Mouse (Mus musculus): ENCODE results near the gene Abcb8. TPM values are rescaled to one million over a fixed set of nuclear protein-coding genes. Genes with fewer than 3 reads are reported as not detected.

The Abcb8 gene
- total RNA-seq, 2 experiments from 2014 or later: 3.3 to 13.9 TPM

GRCm38 (mm10) chr5:24365528-24365927 lies 27.9 kb upstream of the Abcb8 start:
- no peak for ATAC-seq (ENCODE audit: poor library complexity, severe bottlenecking)

GRCm38 (mm10) chr5:24366426-24366825 lies 27.0 kb upstream of the Abcb8 start:
- ATAC-seq (ENCODE audit: poor library complexity, severe bottlenecking): no peak

GRCm38 (mm10) chr5:24369767-24370166 lies 23.7 kb upstream of the Abcb8 start:
- no peak for ATAC-seq (ENCODE audit: poor library complexity, severe bottlenecking)

GRCm38 (mm10) chr5:24373807-24374206 lies 19.7 kb upstream of the Abcb8 start:
- ATAC-seq (ENCODE audit: poor library complexity, severe bottlenecking): no peak

GRCm38 (mm10) chr5:24374216-24374615 lies 19.2 kb upstream of the Abcb8 start:
- ATAC-seq (ENCODE audit: poor library complexity, severe bottlenecking): no peak

GRCm38 (mm10) chr5:24374666-24375328 lies 18.7 kb upstream of the Abcb8 start:
- ATAC-seq (ENCODE audit: poor library complexity, severe bottlenecking): no peak

- no peak for ATAC-seq (ENCODE audit: poor library complexity, severe bottlenecking)
These were observed 14.8 kb upstream of the Abcb8 start for GRCm38 (mm10) chr5:24378700-24379099.

GRCm38 (mm10) chr5:24379501-24379900 lies 14.0 kb upstream of the Abcb8 start:
- no peak for ATAC-seq (ENCODE audit: poor library complexity, severe bottlenecking)

GRCm38 (mm10) chr5:24380499-24380898 lies 13.0 kb upstream of the Abcb8 start:
- no peak for ATAC-seq (ENCODE audit: poor library complexity, severe bottlenecking)

GRCm38 (mm10) chr5:24381486-24381885 lies 12.0 kb upstream of the Abcb8 start:
- ATAC-seq (ENCODE audit: poor library complexity, severe bottlenecking): no peak

GRCm38 (mm10) chr5:24381988-24382387 lies 11.5 kb upstream of the Abcb8 start:
- ATAC-seq (ENCODE audit: poor library complexity, severe bottlenecking): no peak

- ATAC-seq (ENCODE audit: poor library complexity, severe bottlenecking): peak; percentile 77
These were observed 10.2 kb upstream of the Abcb8 start for GRCm38 (mm10) chr5:24383026-24383859.

GRCm38 (mm10) chr5:24384407-24384806 lies 9.1 kb upstream of the Abcb8 start:
- peak; percentile 33 for ATAC-seq (ENCODE audit: poor library complexity, severe bottlenecking)

- no peak for ATAC-seq (ENCODE audit: poor library complexity, severe bottlenecking)
These were observed 8.1 kb upstream of the Abcb8 start for GRCm38 (mm10) chr5:24385374-24385773.

GRCm38 (mm10) chr5:24385887-24386550 lies 7.4 kb upstream of the Abcb8 start:
- ATAC-seq (ENCODE audit: poor library complexity, severe bottlenecking): no peak

- no peak for ATAC-seq (ENCODE audit: poor library complexity, severe bottlenecking)
These were observed 5.9 kb upstream of the Abcb8 start for GRCm38 (mm10) chr5:24387264-24388241.

GRCm38 (mm10) chr5:24388246-24388915 lies 5.1 kb upstream of the Abcb8 start:
- ATAC-seq (ENCODE audit: poor library complexity, severe bottlenecking): no peak

GRCm38 (mm10) chr5:24389011-24389657 lies 4.3 kb upstream of the Abcb8 start:
- ATAC-seq (ENCODE audit: poor library complexity, severe bottlenecking): peak; percentile 45

- ATAC-seq (ENCODE audit: poor library complexity, severe bottlenecking): no peak
These were observed 3.8 kb upstream of the Abcb8 start for GRCm38 (mm10) chr5:24389658-24390020.

All from megakaryocyte, adult 5-6 weeks (primary cell).